Mouse (Mus musculus) stomach, embryonic 15.5 days (tissue): ENCODE results near the gene Arl14ep. TPM values are rescaled to one million over a fixed set of nuclear protein-coding genes. Genes with fewer than 3 reads are reported as not detected.
"Not testable (repeated sequence)": the region's sequence is repeated elsewhere in the genome, so short reads cannot be mapped to it uniquely, and the experiment has no call there.

Source experiments
- ATAC-seq: fragments of 200-750 bp; cut with Nextera tagmentation; 2 replicates; pipeline ENCODE4 v1.8.0; 2017; ENCODE audit warnings: low read depth, moderate number of reproducible peaks, moderate TSS enrichment; ENCODE audit not compliant: insufficient read depth, low FRiP score
- H3K27ac ChIP-seq: fragments of 300-500 bp; sonication (generic); 2 replicates; pipeline ENCODE4 v1.5.1; 2015; ENCODE audit warnings: mild to moderate bottlenecking, inconsistent platforms
- H3K27me3 ChIP-seq: fragments of 300-500 bp; sonication (generic); replicated peaks from 2 replicates; pipeline ENCODE4 v1.6.1; 2015; ENCODE audit warnings: inconsistent platforms
- H3K36me3 ChIP-seq: fragments of 300-500 bp; sonication (generic); 2 replicates; pipeline ENCODE4 v1.6.1; 2015; ENCODE audit warnings: inconsistent platforms
- H3K4me1 ChIP-seq: fragments of 300-500 bp; sonication (generic); 2 replicates; pipeline ENCODE4 v1.6.1; 2015; ENCODE audit warnings: inconsistent platforms
- H3K4me2 ChIP-seq: fragments of 300-500 bp; sonication (generic); 2 replicates; pipeline ENCODE4 v1.6.1; 2015; ENCODE audit warnings: mild to moderate bottlenecking, inconsistent platforms
- H3K4me3 ChIP-seq: fragments of 300-500 bp; sonication (generic); replicated peaks from 2 replicates; pipeline ENCODE4 v1.5.1; 2015; ENCODE audit warnings: inconsistent platforms
- H3K9ac ChIP-seq: fragments of 300-500 bp; sonication (generic); 2 replicates; pipeline ENCODE4 v1.6.1; 2015; ENCODE audit warnings: inconsistent platforms
- H3K9me3 ChIP-seq: fragments of 300-500 bp; sonication (generic); 2 replicates; pipeline ENCODE4 v1.6.1; 2016; ENCODE audit warnings: inconsistent platforms
- WGBS: fragments of 180-500 bp; shearing (Covaris S2); methylation state at CpG from one replicate; pipeline ENCODE4 v1.1.7; 2015; 5-methylcytosine and 5-hydroxymethylcytosine counted together
- polyA plus RNA-seq: library from polyadenylated mRNA; unstranded; fragments of >200 nt; fragmentation: Nextera tagmentation; extraction: Ambion mirVana; gene quantifications from 2 replicates; pipeline ENCODE4 v1.2.1, GENCODE M21; 2015

The Arl14ep gene
- 33.2 and 36.3 TPM in 2 replicates for polyA plus RNA-seq

- Histone ChIP-seq H3K9me3 (no peaks in the 10 kb centered on the region), H3K4me3 (peak within 1 kb of the TSS; percentile 89)
- under 1% methylated on average over 36 of the region's 36 CpGs for WGBS
Measured at GRCm38 (mm10) chr2:106973959-106974639, at the start of gene Arl14ep. Gene Arl14ep, minus strand, starts transcription at chr2:106974424.

GRCm38 (mm10) chr2:107022713-107023112 lies 48.5 kb upstream of the Arl14ep start:
- no peak overlapping the region for H3K9ac ChIP-seq
- no peak overlapping the region for H3K4me3 ChIP-seq
- H3K4me2 ChIP-seq, result no peak overlapping the region
- H3K9me3 ChIP-seq, result no peaks in the 10 kb centered on the region
- no peaks in the 10 kb centered on the region for H3K27me3 ChIP-seq
- H3K36me3 ChIP-seq, result no peaks in the 10 kb centered on the region
- 88% methylated on average over 5 of the region's 5 CpGs for WGBS
- no peak for ATAC-seq
- H3K27ac ChIP-seq, result no peak overlapping the region
- no peaks in the 10 kb centered on the region for H3K4me1 ChIP-seq

More at GRCm38 (mm10) chr2:106973959-106974639, at the start of gene Arl14ep:
- ATAC-seq, result peak; percentile 97
- Histone ChIP-seq H3K36me3 (no peaks in the 10 kb centered on the region), H3K4me2 (peak within 1 kb of the TSS; percentile 68), H3K27ac (no peak within 1 kb of the TSS; the same call in 1 of the 2 replicates), H3K27me3 (no peaks in the 10 kb centered on the region), H3K4me1 (no peaks in the 10 kb centered on the region), H3K9ac (peak within 1 kb of the TSS; percentile 82)

- Histone ChIP-seq H3K27ac (no peak overlapping the region), H3K27me3 (no peaks in the 10 kb centered on the region), H3K4me2 (no peak overlapping the region), H3K4me1 (no peaks in the 10 kb centered on the region), H3K9ac (no peak overlapping the region), H3K4me3 (no peak overlapping the region), H3K9me3 (no peaks in the 10 kb centered on the region), H3K36me3 (no peaks in the 10 kb centered on the region)
- WGBS, result 36% methylated on average over 2 of the region's 2 CpGs
- no peak for ATAC-seq
Measured at GRCm38 (mm10) chr2:107019331-107019730, 45.1 kb upstream of the Arl14ep start.

GRCm38 (mm10) chr2:107013161-107013560 lies 38.9 kb upstream of the Arl14ep start:
- Histone ChIP-seq H3K9me3 (no peaks in the 10 kb centered on the region), H3K27ac (no peak overlapping the region), H3K4me3 (no peak overlapping the region), H3K4me1 (no peaks in the 10 kb centered on the region), H3K27me3 (no peaks in the 10 kb centered on the region), H3K9ac (no peak overlapping the region), H3K36me3 (no peaks in the 10 kb centered on the region), H3K4me2 (no peak overlapping the region)
- no peak for ATAC-seq
- WGBS, result 77% methylated on average over 4 of the region's 4 CpGs

GRCm38 (mm10) chr2:107012318-107012717 lies 38.1 kb upstream of the Arl14ep start:
- no peak for ATAC-seq
- H3K9me3 ChIP-seq, result no peaks in the 10 kb centered on the region
- H3K4me3 ChIP-seq, result no peak overlapping the region
- WGBS, result 73% methylated on average over 4 of the region's 4 CpGs
- H3K9ac ChIP-seq, result no peak overlapping the region
- no peak overlapping the region for H3K4me2 ChIP-seq
- H3K27me3 ChIP-seq, result no peaks in the 10 kb centered on the region
- H3K4me1 ChIP-seq, result no peaks in the 10 kb centered on the region
- no peaks in the 10 kb centered on the region for H3K36me3 ChIP-seq
- no peak overlapping the region for H3K27ac ChIP-seq

GRCm38 (mm10) chr2:107010160-107010559 lies 35.9 kb upstream of the Arl14ep start:
- Histone ChIP-seq H3K4me3 (no peak overlapping the region), H3K27ac (no peak overlapping the region), H3K4me2 (no peak overlapping the region), H3K9ac (no peak overlapping the region), H3K4me1 (no peaks in the 10 kb centered on the region), H3K27me3 (no peaks in the 10 kb centered on the region), H3K9me3 (no peaks in the 10 kb centered on the region), H3K36me3 (no peaks in the 10 kb centered on the region)
- 75% methylated on average over 6 of the region's 6 CpGs for WGBS
- no peak for ATAC-seq

GRCm38 (mm10) chr2:107006378-107006777 lies 32.2 kb upstream of the Arl14ep start:
- no peaks in the 10 kb centered on the region for H3K9me3 ChIP-seq
- no peaks in the 10 kb centered on the region for H3K27me3 ChIP-seq
- H3K9ac ChIP-seq, result no peak overlapping the region
- 76% methylated on average over 3 of the region's 3 CpGs for WGBS
- no peaks in the 10 kb centered on the region for H3K4me1 ChIP-seq
- no peak overlapping the region for H3K4me2 ChIP-seq
- no peaks in the 10 kb centered on the region for H3K36me3 ChIP-seq
- H3K4me3 ChIP-seq, result no peak overlapping the region
- ATAC-seq, result no peak
- H3K27ac ChIP-seq, result no peak overlapping the region

- not testable (repeated sequence) for H3K27ac ChIP-seq, H3K4me1 ChIP-seq, H3K4me2 ChIP-seq, ATAC-seq, H3K9ac ChIP-seq, H3K27me3 ChIP-seq, H3K4me3 ChIP-seq, H3K36me3 ChIP-seq, H3K9me3 ChIP-seq
- 77% methylated on average over 4 of the region's 4 CpGs for WGBS
Measured at GRCm38 (mm10) chr2:107005876-107006275, 31.7 kb upstream of the Arl14ep start.

GRCm38 (mm10) chr2:106991261-106991660 lies 17.0 kb upstream of the Arl14ep start:
- Histone ChIP-seq H3K9me3 (no peaks in the 10 kb centered on the region), H3K4me1 (no peaks in the 10 kb centered on the region), H3K27me3 (no peaks in the 10 kb centered on the region), H3K4me2 (no peak overlapping the region), H3K4me3 (no peak overlapping the region), H3K9ac (no peak overlapping the region), H3K36me3 (no peaks in the 10 kb centered on the region), H3K27ac (no peak overlapping the region)
- ATAC-seq, result no peak
- 82% methylated on average over 1 of the region's 1 CpGs for WGBS

- H3K9me3 ChIP-seq, result no peaks in the 10 kb centered on the region
- no peak for ATAC-seq
- H3K9ac ChIP-seq, result no peak overlapping the region
- H3K4me1 ChIP-seq, result no peaks in the 10 kb centered on the region
- H3K27me3 ChIP-seq, result no peaks in the 10 kb centered on the region
- no peak overlapping the region for H3K4me2 ChIP-seq
- no peak overlapping the region for H3K4me3 ChIP-seq
- WGBS, result 89% methylated on average over 2 of the region's 2 CpGs
- no peaks in the 10 kb centered on the region for H3K36me3 ChIP-seq
- H3K27ac ChIP-seq, result no peak overlapping the region
Measured at GRCm38 (mm10) chr2:106984945-106985344, 10.7 kb upstream of the Arl14ep start.

GRCm38 (mm10) chr2:106982503-106982902 lies 8.3 kb upstream of the Arl14ep start:
- Histone ChIP-seq H3K4me1 (no peaks in the 10 kb centered on the region), H3K9ac (no peak overlapping the region), H3K9me3 (no peaks in the 10 kb centered on the region), H3K27me3 (no peaks in the 10 kb centered on the region), H3K36me3 (no peaks in the 10 kb centered on the region), H3K27ac (no peak overlapping the region), H3K4me3 (no peak overlapping the region), H3K4me2 (no peak overlapping the region)
- 39% methylated on average over 6 of the region's 6 CpGs for WGBS
- ATAC-seq, result no peak

- H3K4me3 ChIP-seq, result no peak overlapping the region
- H3K9me3 ChIP-seq, result no peaks in the 10 kb centered on the region
- no peak overlapping the region for H3K4me2 ChIP-seq
- H3K36me3 ChIP-seq, result no peaks in the 10 kb centered on the region
- no peaks in the 10 kb centered on the region for H3K27me3 ChIP-seq
- H3K9ac ChIP-seq, result no peak overlapping the region
- H3K27ac ChIP-seq, result no peak overlapping the region
- 85% methylated on average over 3 of the region's 3 CpGs for whole genome bisulfite sequencing
- H3K4me1 ChIP-seq, result no peaks in the 10 kb centered on the region
- no peak for ATAC-seq
Measured at GRCm38 (mm10) chr2:106976472-106976871, 2.2 kb upstream of the Arl14ep start.
